Mouse (Mus musculus) neural tube, embryonic 14.5 days (tissue): ENCODE measurements at regions not wholly inside any gene's neighbourhood (a gene's known extent, or its start where the extent isn't known, plus 50 kb on each side); places are given as distances from the start of the nearest gene placed in this dataset.

ENCODE experiments used
- ATAC-seq: fragments of 200-750 bp; cut with Nextera tagmentation; 2 replicates; pipeline ENCODE4 v1.8.0; 2017; ENCODE audit warnings: low read depth, mild to moderate bottlenecking, moderate TSS enrichment, moderate library complexity
- H3K27ac ChIP-seq: fragments of 300-500 bp; sonication (generic); 2 replicates; pipeline ENCODE4 v1.5.1; 2014; ENCODE audit warnings: low read depth, mild to moderate bottlenecking, control low read depth, low read length, moderate library complexity, mixed read lengths
- H3K27me3 ChIP-seq: fragments of 300-500 bp; sonication (generic); 2 replicates; pipeline ENCODE4 v1.6.1; 2014; ENCODE audit warnings: low read length; ENCODE audit not compliant: control insufficient read depth, insufficient read depth
- H3K36me3 ChIP-seq: fragments of 300-500 bp; sonication (generic); 2 replicates; pipeline ENCODE4 v1.6.1; 2014; ENCODE audit warnings: low read length, mixed read lengths; ENCODE audit not compliant: control insufficient read depth, insufficient read depth
- H3K4me1 ChIP-seq: fragments of 300-500 bp; sonication (generic); 2 replicates; pipeline ENCODE4 v1.6.1; 2014; ENCODE audit warnings: low read length; ENCODE audit not compliant: control insufficient read depth, insufficient read depth
- H3K4me2 ChIP-seq: fragments of 300-500 bp; sonication (generic); 2 replicates; pipeline ENCODE4 v1.6.1; 2014; ENCODE audit warnings: mild to moderate bottlenecking, low read depth, low read length, control low read depth
- H3K4me3 ChIP-seq: fragments of 300-500 bp; sonication (generic); 2 replicates; pipeline ENCODE4 v1.5.1; 2014; ENCODE audit warnings: low read depth, low read length, control low read depth, mixed read lengths
- H3K9ac ChIP-seq: fragments of 300-500 bp; sonication (generic); replicated peaks from 2 replicates; pipeline ENCODE4 v1.6.1; 2014; ENCODE audit warnings: low read depth, mild to moderate bottlenecking, control low read depth, low read length, mixed read lengths
- H3K9me3 ChIP-seq: fragments of 300-500 bp; sonication (generic); 2 replicates; pipeline ENCODE4 v1.6.1; 2016; ENCODE audit warnings: low read length; ENCODE audit not compliant: control insufficient read depth
- WGBS: fragments of 180-500 bp; shearing (Covaris S2); extraction: QIAGEN DNeasy Blood & Tissue Kit; methylation state at CpG from one replicate; pipeline ENCODE4 v1.1.7; 2014; 5-methylcytosine and 5-hydroxymethylcytosine counted together

DNA sequence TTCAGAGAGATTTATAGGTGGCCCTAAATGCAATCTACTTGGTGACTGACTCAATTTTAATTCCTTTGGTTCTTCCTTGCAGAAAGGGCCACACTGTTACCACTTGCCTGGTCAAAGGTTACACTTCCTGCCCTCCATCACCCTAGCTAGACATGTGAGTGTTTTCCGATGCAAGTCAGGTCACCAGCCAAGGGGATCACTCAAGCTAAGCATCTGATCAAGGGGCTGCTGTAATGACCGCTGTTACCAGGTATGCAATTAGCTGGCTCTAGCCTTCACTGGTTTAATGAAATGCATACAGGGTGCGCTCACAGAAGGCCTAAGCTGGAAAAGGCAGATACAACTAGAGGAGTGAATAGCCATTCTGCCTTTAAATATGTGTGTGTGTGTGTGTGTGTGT is 105.1 kb downstream of the Mtx2 start:
- Histone ChIP-seq H3K4me1 (no peaks in the 10 kb centered on the region), H3K27me3 (no peaks in the 10 kb centered on the region), H3K9ac (no peak overlapping the region), H3K4me2 (no peak overlapping the region), H3K9me3 (no peaks in the 10 kb centered on the region), H3K36me3 (no peaks in the 10 kb centered on the region), H3K4me3 (no peak overlapping the region), H3K27ac (no peak overlapping the region)
- ATAC-seq = no peak
- WGBS = 60% methylated on average over 3 of the region's 3 CpGs

DNA sequence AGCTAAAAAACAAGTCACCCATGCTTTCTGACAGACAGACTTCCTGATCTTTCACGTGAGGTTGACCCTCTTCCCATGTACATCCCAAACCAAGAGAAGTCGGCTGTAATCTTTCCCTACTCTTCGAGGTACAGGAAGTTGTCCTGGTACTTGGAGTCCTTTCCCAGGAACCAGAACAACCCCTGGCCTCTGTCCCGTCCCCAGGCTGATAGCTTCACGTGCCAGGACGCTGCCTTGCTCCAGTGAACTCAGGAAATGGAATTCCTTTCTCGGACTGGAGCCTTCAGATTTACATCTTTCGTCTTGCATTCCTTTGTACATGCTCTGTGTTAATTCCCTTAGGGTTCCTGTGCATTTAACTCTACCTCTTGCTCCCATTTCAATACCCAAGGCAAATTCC is 107.6 kb downstream of the Mtx2 start:
- Histone ChIP-seq H3K4me3 (no peak overlapping the region), H3K36me3 (no peaks in the 10 kb centered on the region), H3K4me2 (no peak overlapping the region), H3K9ac (no peak overlapping the region), H3K9me3 (no peaks in the 10 kb centered on the region), H3K4me1 (no peaks in the 10 kb centered on the region), H3K27me3 (no peaks in the 10 kb centered on the region), H3K27ac (no peak overlapping the region)
- ATAC-seq = no peak
- 54% methylated on average over 8 of the region's 8 CpGs for WGBS

DNA sequence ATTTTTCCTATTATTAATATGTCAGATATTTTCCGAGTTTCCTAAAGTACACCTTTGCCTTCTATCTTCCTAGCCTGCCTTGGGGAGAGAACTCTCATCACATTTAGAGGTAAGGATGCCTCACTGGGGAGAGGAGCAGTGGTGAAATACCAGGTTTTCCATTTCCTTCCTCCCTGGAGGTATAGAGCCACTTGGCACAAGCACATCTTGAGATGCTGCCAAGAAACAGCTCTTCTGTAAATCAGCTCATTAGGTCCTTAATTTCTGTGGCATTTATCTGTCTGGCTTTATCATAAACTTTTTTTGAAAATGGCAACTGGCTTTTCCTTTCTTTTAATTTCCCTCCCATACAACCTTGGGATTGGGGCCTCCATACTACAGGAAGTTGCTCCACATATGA is 108.2 kb downstream of the Mtx2 start:
- Histone ChIP-seq H3K9me3 (no peaks in the 10 kb centered on the region), H3K36me3 (no peaks in the 10 kb centered on the region), H3K9ac (no peak overlapping the region), H3K27ac (no peak overlapping the region), H3K27me3 (no peaks in the 10 kb centered on the region), H3K4me2 (no peak overlapping the region), H3K4me3 (no peak overlapping the region), H3K4me1 (no peaks in the 10 kb centered on the region)
- WGBS = 83% methylated on average over 1 of the region's 1 CpGs
- ATAC-seq = no peak

DNA sequence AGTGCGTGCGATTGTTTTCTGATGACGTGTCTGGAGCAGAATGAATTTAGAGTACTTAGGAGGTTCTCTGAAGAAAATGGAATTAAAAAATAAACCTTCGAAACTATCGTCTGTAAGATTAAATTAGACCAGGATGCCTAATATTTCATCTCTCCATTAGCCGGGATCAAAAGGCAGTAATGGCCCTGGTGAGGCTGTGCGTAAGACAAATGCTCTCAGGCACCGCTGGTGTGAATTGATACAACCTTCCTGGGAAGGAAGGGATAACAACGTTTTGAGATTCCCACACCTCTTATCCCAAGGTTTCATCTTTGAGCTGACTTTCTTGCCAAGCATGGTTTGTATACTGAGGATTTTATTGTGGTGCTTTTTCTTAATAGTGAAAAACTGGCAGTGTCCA is 113.1 kb downstream of the Mtx2 start:
- H3K9me3 ChIP-seq = no peaks in the 10 kb centered on the region
- H3K9ac ChIP-seq = no peak overlapping the region
- no peaks in the 10 kb centered on the region for H3K27me3 ChIP-seq
- 59% methylated on average over 9 of the region's 9 CpGs for WGBS
- H3K4me3 ChIP-seq = no peak overlapping the region
- H3K4me1 ChIP-seq = no peaks in the 10 kb centered on the region
- no peaks in the 10 kb centered on the region for H3K36me3 ChIP-seq
- H3K4me2 ChIP-seq = no peak overlapping the region
- no peak overlapping the region for H3K27ac ChIP-seq
- ATAC-seq = no peak

DNA sequence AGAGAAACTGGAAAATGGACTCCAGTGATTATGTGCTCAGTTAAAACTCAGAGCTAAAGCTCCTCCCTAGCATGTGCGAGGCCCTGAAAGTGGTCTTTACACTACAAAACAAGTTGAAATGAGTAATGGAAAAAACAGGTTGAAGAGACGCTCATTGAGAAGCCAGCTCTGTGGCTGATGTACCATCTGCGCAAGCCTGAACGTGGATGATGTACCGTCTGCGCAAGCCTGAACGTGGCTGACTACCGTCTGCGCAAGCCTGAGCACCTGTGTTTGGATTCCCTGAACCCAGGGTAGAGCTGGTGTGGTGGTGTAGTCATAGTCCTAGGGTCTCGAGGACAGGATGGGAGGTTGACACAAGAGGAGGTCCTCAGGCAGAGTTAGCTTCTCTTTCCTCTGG is 116.4 kb downstream of the Mtx2 start:
- 95% methylated on average over 10 of the region's 10 CpGs for WGBS
- H3K4me3 ChIP-seq = no peak overlapping the region
- H3K36me3 ChIP-seq = no peaks in the 10 kb centered on the region
- H3K27ac ChIP-seq = no peak overlapping the region
- no peak for ATAC-seq
- no peaks in the 10 kb centered on the region for H3K4me1 ChIP-seq
- no peaks in the 10 kb centered on the region for H3K27me3 ChIP-seq
- H3K9me3 ChIP-seq = no peaks in the 10 kb centered on the region
- no peak overlapping the region for H3K4me2 ChIP-seq
- no peak overlapping the region for H3K9ac ChIP-seq

DNA sequence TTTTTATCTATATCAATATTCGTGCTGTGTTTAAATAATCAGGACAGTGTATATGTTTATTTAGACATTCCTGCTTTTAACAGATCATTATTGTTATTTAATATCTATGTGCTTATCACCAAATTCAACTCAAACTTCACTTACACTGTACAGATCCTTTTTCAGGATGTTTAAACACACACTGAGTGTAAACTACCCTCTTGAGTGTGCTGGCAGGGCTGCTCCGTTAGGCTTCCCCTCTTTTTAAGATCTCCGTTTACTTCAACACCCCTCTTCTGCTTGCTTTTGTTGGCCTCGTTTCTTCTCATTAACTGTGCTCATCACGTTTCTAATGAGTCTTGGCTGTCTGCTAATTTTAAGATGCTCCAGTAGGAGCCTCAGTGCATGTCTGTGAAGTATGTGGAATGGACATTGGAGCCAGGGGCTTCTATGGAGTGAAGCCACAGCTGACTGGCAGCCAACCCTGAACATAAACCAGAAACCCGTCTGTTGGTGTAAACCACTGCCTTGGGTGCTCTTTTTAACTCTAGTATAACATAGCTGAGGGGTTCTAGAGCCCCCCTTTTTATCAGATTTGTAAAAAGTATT is 117.1 kb downstream of the Mtx2 start:
- Histone ChIP-seq H3K4me3 (no peak overlapping the region), H3K27me3 (no peaks in the 10 kb centered on the region), H3K27ac (no peak overlapping the region), H3K9ac (no peak overlapping the region), H3K9me3 (no peaks in the 10 kb centered on the region), H3K4me2 (no peak overlapping the region), H3K4me1 (no peaks in the 10 kb centered on the region), H3K36me3 (no peaks in the 10 kb centered on the region)
- no peak for ATAC-seq
- 54% methylated on average over 6 of the region's 6 CpGs for whole genome bisulfite sequencing

DNA sequence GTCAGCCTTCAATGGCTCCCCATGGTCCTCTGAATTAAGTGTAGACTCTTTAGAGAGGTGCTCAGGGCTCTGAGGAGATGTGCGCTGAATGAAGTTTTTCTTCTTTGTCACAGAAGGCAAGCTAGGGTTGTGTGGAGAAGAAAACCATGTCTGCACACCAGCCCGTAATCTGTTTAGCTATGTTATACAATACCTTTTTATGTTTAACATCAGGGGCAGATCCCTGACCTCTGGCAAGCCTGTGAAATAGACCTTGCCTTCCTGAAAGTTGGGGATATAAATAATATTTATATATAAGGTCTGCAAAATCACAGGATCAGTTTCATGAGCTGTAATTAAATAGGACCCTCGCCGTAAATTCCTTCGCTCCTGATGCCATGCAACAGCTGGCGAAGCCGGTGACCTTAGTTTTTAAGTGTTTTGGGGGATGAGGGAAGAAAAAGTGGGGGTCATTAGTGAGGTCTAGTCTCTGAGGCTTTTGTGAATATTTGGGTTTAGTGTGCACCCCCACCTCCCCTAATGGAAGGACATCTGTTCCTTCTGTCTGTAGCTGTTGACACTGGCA is 119.7 kb downstream of the Mtx2 start:
- Histone ChIP-seq H3K9ac (no peak overlapping the region), H3K4me3 (no peak overlapping the region), H3K9me3 (no peaks in the 10 kb centered on the region), H3K4me1 (no peaks in the 10 kb centered on the region), H3K4me2 (no peak overlapping the region), H3K27ac (no peak overlapping the region), H3K27me3 (no peaks in the 10 kb centered on the region), H3K36me3 (no peaks in the 10 kb centered on the region)
- no peak for ATAC-seq
- 83% methylated on average over 7 of the region's 7 CpGs for WGBS

DNA sequence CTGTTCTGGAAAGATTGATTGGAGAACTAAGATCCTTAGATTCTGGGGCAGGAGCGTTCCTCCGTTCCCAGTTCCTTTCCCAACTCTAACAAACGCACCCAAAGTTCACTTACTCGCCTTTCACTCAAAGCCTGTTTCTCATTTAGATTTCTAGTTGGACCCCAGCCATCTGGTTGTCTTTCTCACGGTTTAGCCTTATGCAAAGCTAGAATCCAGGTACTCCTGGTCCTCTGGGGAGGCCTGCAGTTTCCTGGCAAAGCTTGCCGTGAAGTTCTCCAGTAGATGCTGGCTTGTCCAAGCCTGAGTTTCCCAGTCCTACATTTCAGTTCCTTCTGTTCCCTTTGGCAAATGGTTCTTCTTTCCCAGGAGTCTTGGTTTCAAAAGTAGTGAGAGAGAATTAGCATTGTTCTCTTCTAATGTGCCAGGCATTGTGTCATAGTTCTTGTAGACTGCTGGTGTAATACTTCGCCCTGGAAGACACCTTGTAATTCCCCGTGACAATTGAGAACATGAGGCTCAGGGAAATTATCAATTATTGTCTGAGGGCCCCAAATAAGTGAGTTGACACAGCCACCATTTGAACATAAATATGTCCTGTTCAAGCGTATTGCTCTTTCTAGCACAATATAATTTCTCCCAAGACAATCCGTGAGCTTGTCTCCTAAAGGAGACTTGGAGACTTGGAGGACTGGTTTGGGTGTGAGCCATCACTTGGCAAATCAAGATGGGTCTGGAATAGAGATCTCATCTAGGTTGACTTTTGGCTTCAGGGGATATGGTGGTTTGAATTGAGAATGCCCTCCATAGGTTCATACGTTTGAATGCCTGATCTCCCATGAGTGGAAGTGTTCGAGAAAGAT is 126.0 kb downstream of the Mtx2 start:
- H3K9me3 ChIP-seq = no peaks in the 10 kb centered on the region
- no peak overlapping the region for H3K9ac ChIP-seq
- H3K27me3 ChIP-seq = no peaks in the 10 kb centered on the region
- H3K4me1 ChIP-seq = no peaks in the 10 kb centered on the region
- ATAC-seq = no peak
- no peak overlapping the region for H3K4me3 ChIP-seq
- WGBS = 82% methylated on average over 12 of the region's 12 CpGs
- no peak overlapping the region for H3K4me2 ChIP-seq
- H3K27ac ChIP-seq = no peak overlapping the region
- no peaks in the 10 kb centered on the region for H3K36me3 ChIP-seq

DNA sequence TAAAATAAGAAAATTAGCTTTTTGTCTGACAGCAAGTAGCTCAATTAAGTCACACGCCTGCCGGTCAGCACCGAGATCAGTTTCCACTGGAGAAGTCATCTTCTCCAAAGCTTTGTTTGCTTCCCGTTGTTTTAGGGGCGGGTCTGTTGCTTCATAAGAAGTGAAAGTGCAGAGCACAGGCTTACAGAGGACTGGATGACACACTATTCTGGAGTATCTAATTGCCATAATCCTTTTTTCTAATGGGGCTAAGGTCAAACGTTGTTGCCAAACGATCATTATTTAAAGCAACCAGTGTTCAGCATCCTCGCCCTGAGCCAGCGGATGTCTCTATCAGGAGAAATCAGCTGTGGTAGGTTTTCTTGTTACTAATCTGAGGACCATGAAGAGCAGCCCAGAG is 128.5 kb downstream of the Mtx2 start:
- Histone ChIP-seq H3K4me3 (no peak overlapping the region), H3K27ac (no peak overlapping the region), H3K9ac (no peak overlapping the region), H3K27me3 (no peaks in the 10 kb centered on the region), H3K36me3 (no peaks in the 10 kb centered on the region), H3K9me3 (no peaks in the 10 kb centered on the region), H3K4me1 (no peaks in the 10 kb centered on the region), H3K4me2 (no peak overlapping the region)
- ATAC-seq = no peak
- 85% methylated on average over 9 of the region's 9 CpGs for WGBS
